Mouse (Mus musculus): ENCODE results near the gene Olfr31. TPM values are rescaled to one million over a fixed set of nuclear protein-coding genes. Genes with fewer than 3 reads are reported as not detected.

Olfr31 gene
- not detected in 2 replicates for polyA plus RNA-seq (2015; fragmentation: Nextera tagmentation; extraction: Ambion mirVana)

DNA sequence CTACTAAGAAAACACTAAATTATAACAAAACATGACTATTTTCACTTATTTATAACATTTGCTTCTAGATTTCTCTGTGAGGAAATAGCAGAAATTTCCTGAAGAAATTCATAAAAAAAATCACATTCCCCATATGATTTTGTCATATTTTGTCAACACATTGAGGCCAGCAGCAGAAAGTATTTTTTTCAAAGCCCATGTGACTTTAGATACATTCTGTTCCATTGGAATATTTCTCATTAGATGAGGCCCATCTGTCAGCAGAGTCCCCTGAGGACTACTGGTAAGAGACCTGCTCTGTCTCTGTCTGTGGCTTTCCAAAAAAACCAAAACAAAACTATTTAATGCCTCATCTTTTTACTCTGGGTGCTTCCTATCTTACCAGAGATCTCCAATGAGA is at the start of gene Olfr31:
Olfr31 (plus strand) TSS at position 301 of the 400 bp plus-strand sequence.
- Histone ChIP-seq H3K4me2 (replicated peaks; ENCODE audit: low read depth, low read length) (no peak within 1 kb of the TSS), H3K4me3 (ENCODE audit: low read depth, low read length) (no peak within 1 kb of the TSS), H3K36me3 (ENCODE audit: insufficient read depth, low read length) (no peaks in the 10 kb centered on the region), H3K27me3 (replicated peaks; ENCODE audit: insufficient read depth, low read length) (no peaks in the 10 kb centered on the region), H3K4me1 (ENCODE audit: insufficient read depth, low read depth, low read length) (no peaks in the 10 kb centered on the region), H3K27ac (ENCODE audit: low read length) (no peak within 1 kb of the TSS), H3K9ac (replicated peaks; ENCODE audit: low read depth) (no peak within 1 kb of the TSS), H3K9me3 (ENCODE audit: low read length) (no peaks in the 10 kb centered on the region)
- no peak for TF ChIP-seq CTCF (IDR thresholded peaks at IDR 0.05)
- TF ChIP-seq EP300 (IDR thresholded peaks at IDR 0.05): no peak
- DNase-seq (ENCODE audit: low spot score) (no peak), ATAC-seq (no peak)

DNA sequence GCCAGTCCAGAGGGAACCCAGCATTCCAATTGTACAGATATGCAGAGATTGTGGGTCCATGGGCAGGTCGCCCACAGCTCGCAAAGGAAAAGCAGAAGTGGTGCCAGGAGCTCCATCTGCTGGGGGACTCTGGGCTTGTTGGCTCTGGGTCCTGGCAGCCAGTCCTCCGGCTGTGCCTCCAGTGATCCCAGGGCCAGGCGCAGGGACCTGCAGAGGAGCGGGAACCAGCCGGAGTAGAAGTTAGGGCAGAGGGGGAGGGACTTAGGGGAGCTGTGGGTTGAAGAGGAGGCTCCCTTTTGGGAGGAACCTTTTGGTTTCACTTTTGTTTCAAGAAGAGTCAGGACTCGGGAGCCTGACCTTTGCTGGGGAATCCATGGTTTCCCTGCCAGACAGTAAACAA is 28.2 kb upstream of the Olfr31 start:
- H3K27me3 ChIP-seq (replicated peaks; ENCODE audit: insufficient read depth, low read length): no peaks in the 10 kb centered on the region
- 50% methylated on average over 7 of the region's 7 CpGs for WGBS
- ATAC-seq (peak; percentile 78), DNase-seq (ENCODE audit: low spot score) (peak; percentile 57)
- H3K4me2 ChIP-seq (replicated peaks; ENCODE audit: low read depth, low read length): peak overlapping the region; percentile 20; the same call in 1 of the 2 replicates
- TF ChIP-seq EP300 (IDR thresholded peaks at IDR 0.05) (no peak), CTCF (IDR thresholded peaks at IDR 0.05) (peak; percentile 34)
- H3K4me1 ChIP-seq (ENCODE audit: insufficient read depth, low read depth, low read length): no peaks in the 10 kb centered on the region
- H3K9me3 ChIP-seq (ENCODE audit: low read length): no peaks in the 10 kb centered on the region
- H3K36me3 ChIP-seq (ENCODE audit: insufficient read depth, low read length): no peaks in the 10 kb centered on the region
- peak overlapping the region; percentile 3; the same call in 1 of the 2 replicates for H3K4me3 ChIP-seq (ENCODE audit: low read depth, low read length)
- no peak overlapping the region for H3K27ac ChIP-seq (ENCODE audit: low read length)
- H3K9ac ChIP-seq (replicated peaks; ENCODE audit: low read depth): no peak overlapping the region

- TF ChIP-seq CTCF (IDR thresholded peaks at IDR 0.05) (no peak), EP300 (IDR thresholded peaks at IDR 0.05) (no peak)
Measured at GRCm38 (mm10) chr14:14308938-14309337, 13.7 kb upstream of the Olfr31 start.

DNA sequence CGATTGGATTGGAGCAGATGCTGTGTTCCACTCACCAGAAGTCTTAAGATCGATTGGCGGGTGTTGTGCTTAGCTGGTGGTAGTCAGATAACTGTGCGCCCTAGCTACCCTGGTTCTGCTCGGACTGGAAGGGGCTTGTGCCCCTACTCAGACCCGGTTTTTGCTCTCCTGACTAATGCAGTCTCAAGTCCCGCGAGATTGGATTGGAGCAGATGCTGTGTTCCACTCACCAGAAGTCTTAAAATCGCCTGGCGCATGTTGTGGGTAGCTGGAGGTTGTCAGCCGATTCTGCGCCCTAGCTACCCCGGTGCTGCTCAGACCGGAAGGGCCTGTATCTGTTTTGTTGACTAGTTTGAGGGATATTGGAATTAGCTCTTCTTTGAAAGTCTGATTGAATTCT is 13.2 kb upstream of the Olfr31 start:
- H3K4me3 ChIP-seq (ENCODE audit: low read depth, low read length): no peak overlapping the region
- ATAC-seq: no peak
- DNase-seq (ENCODE audit: low spot score): no peak
- no peak overlapping the region for H3K9ac ChIP-seq (replicated peaks; ENCODE audit: low read depth)
- no peaks in the 10 kb centered on the region for H3K4me1 ChIP-seq (ENCODE audit: insufficient read depth, low read depth, low read length)
- no peak overlapping the region for H3K4me2 ChIP-seq (replicated peaks; ENCODE audit: low read depth, low read length)
- no peaks in the 10 kb centered on the region for H3K36me3 ChIP-seq (ENCODE audit: insufficient read depth, low read length)
- WGBS: 45% methylated on average over 14 of the region's 14 CpGs
- H3K27ac ChIP-seq (ENCODE audit: low read length): no peak overlapping the region
- TF ChIP-seq EP300 (IDR thresholded peaks at IDR 0.05) (no peak), CTCF (IDR thresholded peaks at IDR 0.05) (no peak)
- H3K27me3 ChIP-seq (replicated peaks; ENCODE audit: insufficient read depth, low read length): no peaks in the 10 kb centered on the region
- H3K9me3 ChIP-seq (ENCODE audit: low read length): no peaks in the 10 kb centered on the region

More at GRCm38 (mm10) chr14:14308938-14309337, 13.7 kb upstream of the Olfr31 start:
- DNase-seq (ENCODE audit: low spot score): no peak
- no peaks in the 10 kb centered on the region for H3K27me3 ChIP-seq (replicated peaks; ENCODE audit: insufficient read depth, low read length)
- H3K36me3 ChIP-seq (ENCODE audit: insufficient read depth, low read length): no peaks in the 10 kb centered on the region
- WGBS: 45% methylated on average over 16 of the region's 16 CpGs
- H3K4me2 ChIP-seq (replicated peaks; ENCODE audit: low read depth, low read length): no peak overlapping the region
- H3K4me1 ChIP-seq (ENCODE audit: insufficient read depth, low read depth, low read length): no peaks in the 10 kb centered on the region
- no peaks in the 10 kb centered on the region for H3K9me3 ChIP-seq (ENCODE audit: low read length)
- no peak for ATAC-seq
- no peak overlapping the region for H3K27ac ChIP-seq (ENCODE audit: low read length)
- H3K4me3 ChIP-seq (ENCODE audit: low read depth, low read length): no peak overlapping the region
- H3K9ac ChIP-seq (replicated peaks; ENCODE audit: low read depth): no peak overlapping the region

DNA sequence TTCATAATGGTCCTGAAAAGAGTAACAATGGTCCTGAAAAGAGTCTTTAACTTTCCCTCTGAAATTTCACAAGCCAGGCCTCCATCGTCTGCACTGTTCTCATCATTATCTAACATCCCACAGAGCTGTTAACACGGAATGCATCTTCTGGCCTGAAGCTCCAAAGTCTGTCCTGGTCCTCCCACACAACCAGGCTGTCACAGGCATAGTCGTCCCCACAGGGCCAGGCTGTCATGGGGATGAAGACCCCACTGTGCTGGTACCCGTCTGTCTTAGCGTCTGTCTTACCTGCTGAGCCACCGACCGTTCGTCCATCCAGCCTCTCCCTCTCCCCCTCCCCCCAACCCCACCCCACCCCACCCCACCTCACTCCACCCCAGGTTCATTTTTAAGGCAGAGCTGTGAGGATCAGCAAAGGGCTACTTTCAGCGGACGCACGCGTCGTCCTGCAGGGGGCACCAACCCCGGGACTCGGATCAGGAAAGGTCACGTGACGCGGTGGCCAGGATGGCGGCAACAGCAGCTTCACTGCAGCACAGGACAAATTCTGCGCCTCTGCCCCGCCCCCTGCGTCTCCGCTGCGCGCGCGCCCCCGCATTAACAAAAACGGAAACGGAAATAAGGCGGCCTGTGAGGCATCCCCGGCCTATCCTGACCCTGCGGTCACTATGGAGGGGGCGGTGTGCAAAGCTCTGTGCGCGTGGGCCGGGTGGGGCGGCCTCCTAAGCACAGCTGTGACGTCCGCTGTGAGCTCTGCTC is 22.7 kb downstream of the Olfr31 start:
- peak; percentile 91 for ATAC-seq
- 9% methylated on average over 37 of the region's 40 CpGs for WGBS

DNA sequence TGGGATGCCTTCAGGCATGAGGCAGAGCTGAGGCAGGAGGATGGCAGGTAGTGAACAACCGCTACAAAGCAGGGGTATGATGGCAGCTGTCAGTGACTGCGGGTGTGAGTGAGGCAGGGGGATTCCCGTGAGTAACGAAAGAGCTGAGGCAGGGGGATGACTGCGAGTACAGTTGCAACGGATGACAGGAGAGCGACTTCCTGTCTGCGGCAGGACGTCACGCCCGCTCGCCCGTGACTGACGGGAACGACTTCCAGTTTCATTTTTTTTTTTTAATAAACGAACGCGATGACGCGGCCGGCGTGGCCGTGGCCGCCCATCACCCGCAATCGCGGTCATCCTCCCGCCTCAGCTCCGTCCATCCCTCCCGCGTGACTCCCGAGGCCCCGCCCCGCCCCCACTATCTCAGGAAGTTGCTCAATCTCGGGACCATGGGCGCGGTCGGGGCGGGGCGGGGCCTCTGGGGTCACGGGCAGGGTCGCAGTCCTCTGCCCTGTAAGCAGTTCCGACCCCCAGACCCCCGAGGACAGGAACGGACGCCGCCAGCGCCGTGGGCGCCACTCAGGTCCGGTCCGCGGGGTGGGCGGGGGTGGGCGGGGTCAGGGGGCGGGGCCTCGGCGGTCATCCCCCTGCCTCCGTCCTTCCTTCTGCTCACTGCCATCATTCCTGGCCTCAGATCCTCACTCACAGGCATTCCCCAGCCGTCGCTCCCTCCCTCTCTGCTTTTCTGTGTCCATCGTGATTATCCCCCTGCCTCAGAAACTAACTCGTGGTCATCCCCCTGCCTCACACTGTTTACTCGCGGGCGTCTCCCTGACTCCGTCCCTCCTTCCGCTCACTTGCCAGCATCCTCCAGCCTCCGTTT is 23.6 kb downstream of the Olfr31 start, which contains the start of gene Il3ra:
Il3ra (plus strand) TSS at position 328 of the 865 bp plus-strand sequence.
- Histone ChIP-seq H3K9ac (replicated peaks; ENCODE audit: low read depth) (no peak within 1 kb of the TSS), H3K4me3 (ENCODE audit: low read depth, low read length) (peak within 1 kb of the TSS; percentile 53), H3K4me2 (replicated peaks; ENCODE audit: low read depth, low read length) (peak within 1 kb of the TSS; percentile 65), H3K27ac (ENCODE audit: low read length) (peak within 1 kb of the TSS; percentile 82), H3K9me3 (ENCODE audit: low read length) (peaks cover 29% of the 10 kb centered on the region), H3K4me1 (ENCODE audit: insufficient read depth, low read depth, low read length) (no peaks in the 10 kb centered on the region), H3K36me3 (ENCODE audit: insufficient read depth, low read length) (no peaks in the 10 kb centered on the region), H3K27me3 (replicated peaks; ENCODE audit: insufficient read depth, low read length) (no peaks in the 10 kb centered on the region)
- WGBS: 2% methylated on average over 53 of the region's 69 CpGs
- DNase-seq (ENCODE audit: low spot score) (peak; percentile 91), ATAC-seq (peak; percentile 71)
- TF ChIP-seq EP300 (IDR thresholded peaks at IDR 0.05) (peak; percentile 31; the same call in 1 of the 2 replicates), CTCF (IDR thresholded peaks at IDR 0.05) (no peak)

More for the DNA sequence above, 22.7 kb downstream of the Olfr31 start:
- Histone ChIP-seq H3K9me3 (ENCODE audit: low read length) (peaks cover 22% of the 10 kb centered on the region), H3K4me2 (replicated peaks; ENCODE audit: low read depth, low read length) (peak overlapping the region; percentile 65), H3K27ac (ENCODE audit: low read length) (peak overlapping the region; percentile 82), H3K36me3 (ENCODE audit: insufficient read depth, low read length) (no peaks in the 10 kb centered on the region), H3K4me1 (ENCODE audit: insufficient read depth, low read depth, low read length) (no peaks in the 10 kb centered on the region), H3K9ac (replicated peaks; ENCODE audit: low read depth) (no peak overlapping the region), H3K27me3 (replicated peaks; ENCODE audit: insufficient read depth, low read length) (no peaks in the 10 kb centered on the region), H3K4me3 (ENCODE audit: low read depth, low read length) (peak overlapping the region; percentile 53)
- DNase-seq (ENCODE audit: low spot score): peak; percentile 97
- peak; percentile 75 for TF ChIP-seq CTCF (IDR thresholded peaks at IDR 0.05)
- TF ChIP-seq EP300 (IDR thresholded peaks at IDR 0.05): no peak

Data from lung, postnatal 0 days (tissue).